ENCODE assay signal across 24 mouse cellular contexts in genomic region chr16:29938700-29939099, GRCm38 (mm10).
"Had no signal": no experiment of that assay in that cellular context is flagged by ENCODE, and none has a peak within 500 bp of the region (broad histone marks: within the 10 kb centered on the region; RNA-seq: fewer than 3 reads in every experiment).

No protein-coding gene starts in this region.

- H3K4me3 ChIP-seq: heart, adult 2 months; heart, embryonic 12.5 days; hindbrain, embryonic 10.5 days; hindbrain, embryonic 12.5 days; hindbrain, embryonic 15.5 days; kidney, embryonic 15.5 days; limb, embryonic 13.5 days; limb, embryonic 15.5 days; liver, embryonic 12.5 days had no signal

- H3K9ac ChIP-seq: heart, embryonic 12.5 days; hindbrain, embryonic 12.5 days; hindbrain, embryonic 15.5 days; kidney, embryonic 15.5 days; limb, embryonic 13.5 days; limb, embryonic 15.5 days; liver, embryonic 12.5 days; liver, embryonic 14.5 days had no signal

- H3K27me3 ChIP-seq: heart, embryonic 12.5 days; hindbrain, embryonic 12.5 days; hindbrain, embryonic 15.5 days had no signal

- H3K4me2 ChIP-seq: heart, embryonic 12.5 days; hindbrain, embryonic 12.5 days; hindbrain, embryonic 15.5 days; kidney, embryonic 15.5 days; limb, embryonic 15.5 days; liver, embryonic 12.5 days had no signal

- ATAC-seq: hindbrain, postnatal 0 days; intestine, embryonic 16.5 days; liver, embryonic 12.5 days had no signal

- H3K9me3 ChIP-seq: heart, embryonic 12.5 days; hindbrain, embryonic 10.5 days; hindbrain, embryonic 12.5 days; hindbrain, embryonic 15.5 days; kidney, embryonic 15.5 days; limb, embryonic 13.5 days; limb, embryonic 15.5 days; liver, embryonic 12.5 days had no signal

- H3K27ac ChIP-seq: heart, adult 2 months; hindbrain, embryonic 10.5 days; hindbrain, embryonic 12.5 days; hindbrain, embryonic 15.5 days; hindbrain, postnatal 0 days; kidney, embryonic 15.5 days; kidney, postnatal 0 days; limb, embryonic 13.5 days; limb, embryonic 15.5 days; liver, embryonic 12.5 days; liver, embryonic 14.5 days had no signal

- H3K36me3 ChIP-seq: heart, embryonic 12.5 days; hindbrain, embryonic 10.5 days; hindbrain, embryonic 12.5 days; hindbrain, embryonic 15.5 days; kidney, embryonic 15.5 days; limb, embryonic 13.5 days; limb, embryonic 15.5 days; liver, embryonic 12.5 days had no signal

- DNase-seq: gastrocnemius, postnatal 10 days; heart, adult 2 months; heart, postnatal 10 days; heart, postnatal 4 days; kidney, adult 11 months; kidney, adult 2 months; kidney, adult 9 months; kidney, postnatal 14 days; kidney, postnatal 36 days; layer of hippocampus, adult 9-11 months; layer of hippocampus, postnatal 36 days; left cerebral cortex, postnatal 4 days had no signal

- H3K4me1 ChIP-seq: hindbrain, embryonic 10.5 days; hindbrain, embryonic 12.5 days; hindbrain, embryonic 15.5 days; liver, embryonic 12.5 days had no signal
